Mouse (Mus musculus) stomach, embryonic 16.5 days (tissue): ENCODE results near the gene Prkg1. TPM values are rescaled to one million over a fixed set of nuclear protein-coding genes. Genes with fewer than 3 reads are reported as not detected.

Experiments
- ATAC-seq: fragments of 200-750 bp; cut with Nextera tagmentation; 2 replicates; pipeline ENCODE4 v1.8.0; 2017; ENCODE audit warnings: moderate number of reproducible peaks, moderate TSS enrichment; ENCODE audit not compliant: insufficient read depth, low FRiP score
- H3K27ac ChIP-seq: fragments of 300-500 bp; sonication (generic); 2 replicates; pipeline ENCODE4 v1.5.1; 2014; ENCODE audit warnings: low read length
- H3K27me3 ChIP-seq: fragments of 300-500 bp; sonication (generic); 2 replicates; pipeline ENCODE4 v1.6.1; 2014; ENCODE audit warnings: low read length, control low read depth, mixed read lengths; ENCODE audit not compliant: control insufficient read depth, insufficient read depth
- H3K36me3 ChIP-seq: fragments of 300-500 bp; sonication (generic); 2 replicates; pipeline ENCODE4 v1.6.1; 2014; ENCODE audit warnings: low read length; ENCODE audit not compliant: control insufficient read depth, insufficient read depth
- H3K4me1 ChIP-seq: fragments of 300-500 bp; sonication (generic); 2 replicates; pipeline ENCODE4 v1.6.1; 2014; ENCODE audit warnings: low read length, control low read depth, mixed read lengths; ENCODE audit not compliant: control insufficient read depth, insufficient read depth
- H3K4me2 ChIP-seq: fragments of 300-500 bp; sonication (generic); 2 replicates; pipeline ENCODE4 v1.6.1; 2014; ENCODE audit warnings: low read depth, low read length, mixed read lengths
- H3K4me3 ChIP-seq: fragments of 300-500 bp; sonication (generic); replicated peaks from 2 replicates; pipeline ENCODE4 v1.5.1; 2014; ENCODE audit warnings: mild to moderate bottlenecking, low read length
- H3K9ac ChIP-seq: fragments of 300-500 bp; sonication (generic); 2 replicates; pipeline ENCODE4 v1.6.1; 2014; ENCODE audit warnings: low read length
- H3K9me3 ChIP-seq: fragments of 300-500 bp; sonication (generic); replicated peaks from 2 replicates; pipeline ENCODE4 v1.6.1; 2016; ENCODE audit warnings: low read length, control low read depth; ENCODE audit not compliant: control insufficient read depth
- WGBS: fragments of 180-500 bp; shearing (Covaris S2); extraction: QIAGEN DNeasy Blood & Tissue Kit; methylation state at CpG from one replicate; pipeline ENCODE4 v1.1.7; 2014; 5-methylcytosine and 5-hydroxymethylcytosine counted together
- polyA plus RNA-seq: library from polyadenylated mRNA; unstranded; fragments of >200 nt; fragmentation: Nextera tagmentation; extraction: Ambion mirVana; gene quantifications from 2 replicates; pipeline ENCODE4 v1.2.1, GENCODE M21; 2015

Prkg1 gene
- polyA plus RNA-seq, 1 experiment from 2014 or later, result 11.5 TPM

DNA sequence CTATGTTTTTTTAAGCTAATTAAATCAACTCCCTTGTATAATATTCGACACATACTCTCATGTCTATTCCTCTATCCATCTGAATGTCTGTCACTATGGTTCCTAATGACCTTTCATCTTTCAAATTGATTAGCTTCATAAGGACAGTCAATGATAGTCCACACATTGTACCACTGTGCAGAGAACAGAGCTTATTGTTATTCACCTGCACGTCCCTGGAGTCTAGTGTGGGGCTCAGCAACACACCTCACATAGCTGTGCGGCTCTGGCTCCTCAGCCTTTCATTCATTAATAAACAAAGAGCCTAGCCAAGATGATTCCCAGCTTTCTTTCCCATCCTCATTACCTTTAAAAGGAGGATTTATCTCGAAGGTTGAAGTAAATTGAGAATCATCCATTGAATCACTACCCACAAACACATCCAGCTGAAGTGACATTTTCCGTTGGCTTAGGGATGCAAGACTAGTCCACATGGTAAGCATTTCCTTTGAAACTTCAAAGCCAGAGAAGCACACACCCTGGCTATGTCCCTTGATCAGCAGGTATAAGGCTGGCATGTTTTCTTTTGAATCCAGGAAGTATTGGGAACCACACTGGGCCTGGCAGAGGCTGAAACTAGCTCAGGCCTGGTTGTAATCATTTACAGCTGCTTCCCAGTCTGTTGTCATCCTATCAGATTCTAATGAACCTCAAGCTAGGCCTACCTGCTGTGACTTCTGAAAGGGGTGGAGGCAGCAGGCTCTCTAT lies 426.3 kb downstream of the Prkg1 start:
- H3K9me3 ChIP-seq, result no peaks in the 10 kb centered on the region
- 72% methylated on average over 5 of the region's 5 CpGs for WGBS

GRCm38 (mm10) chr19:31337863-31338217 lies 427.0 kb downstream of the Prkg1 start:
- Histone ChIP-seq H3K27ac (no peak overlapping the region), H3K36me3 (no peaks in the 10 kb centered on the region), H3K9ac (no peak overlapping the region), H3K9me3 (no peaks in the 10 kb centered on the region), H3K27me3 (no peaks in the 10 kb centered on the region), H3K4me2 (no peak overlapping the region), H3K4me3 (no peak overlapping the region), H3K4me1 (no peaks in the 10 kb centered on the region)
- WGBS, result 77% methylated on average over 6 of the region's 6 CpGs
- no peak for ATAC-seq

More for the DNA sequence above, 426.3 kb downstream of the Prkg1 start:
- Histone ChIP-seq H3K4me1 (no peaks in the 10 kb centered on the region), H3K4me2 (no peak overlapping the region), H3K27ac (no peak overlapping the region), H3K9ac (no peak overlapping the region), H3K36me3 (no peaks in the 10 kb centered on the region), H3K4me3 (no peak overlapping the region), H3K27me3 (no peaks in the 10 kb centered on the region)
- no peak for ATAC-seq

DNA sequence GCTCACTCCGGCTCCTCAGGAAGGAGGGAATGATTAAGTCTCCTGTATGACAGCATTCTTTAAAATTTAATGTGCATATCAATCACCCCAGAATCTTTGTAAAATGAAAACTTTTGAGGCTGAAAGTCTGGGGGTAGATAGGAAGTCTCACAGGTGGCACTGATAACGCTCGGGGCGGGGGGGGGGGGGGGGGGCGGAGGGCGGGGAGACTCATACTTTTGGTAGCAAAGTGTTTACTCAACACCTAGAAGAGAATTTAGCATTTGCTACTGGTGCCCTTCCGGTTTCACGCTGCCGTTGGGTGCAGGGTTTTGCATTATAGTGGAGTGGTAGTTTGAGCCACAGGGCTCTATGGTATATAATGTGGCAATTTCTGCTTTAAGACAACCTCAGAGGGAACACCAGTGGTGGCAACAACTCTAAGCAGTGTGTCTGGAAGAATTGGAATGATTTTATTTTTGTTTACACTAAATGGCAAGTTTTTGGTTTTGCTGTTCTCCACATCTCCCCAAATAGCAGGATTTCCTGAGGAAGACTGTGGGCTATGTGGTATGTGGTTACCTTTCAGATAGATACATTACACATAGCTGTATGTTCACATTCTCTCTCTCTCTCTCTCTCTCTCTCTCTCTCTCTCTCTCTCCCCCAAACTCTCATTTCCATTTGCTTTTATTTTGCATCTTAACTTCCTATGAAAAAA lies 427.5 kb downstream of the Prkg1 start:
- no peaks in the 10 kb centered on the region for H3K27me3 ChIP-seq
- H3K4me2 ChIP-seq, result no peak overlapping the region
- H3K9ac ChIP-seq, result no peak overlapping the region
- H3K9me3 ChIP-seq, result no peaks in the 10 kb centered on the region
- no peak overlapping the region for H3K4me3 ChIP-seq
- no peaks in the 10 kb centered on the region for H3K4me1 ChIP-seq
- no peak for ATAC-seq
- no peaks in the 10 kb centered on the region for H3K36me3 ChIP-seq
- H3K27ac ChIP-seq, result no peak overlapping the region
- 41% methylated on average over 8 of the region's 9 CpGs for WGBS

- Histone ChIP-seq H3K4me1 (no peaks in the 10 kb centered on the region), H3K27ac (no peak overlapping the region), H3K9ac (no peak overlapping the region), H3K36me3 (no peaks in the 10 kb centered on the region), H3K4me3 (no peak overlapping the region), H3K27me3 (no peaks in the 10 kb centered on the region), H3K4me2 (no peak overlapping the region), H3K9me3 (no peaks in the 10 kb centered on the region)
- WGBS, result 54% methylated on average over 3 of the region's 3 CpGs
- ATAC-seq, result no peak
These were observed 428.5 kb downstream of the Prkg1 start for GRCm38 (mm10) chr19:31336381-31336780.

- Histone ChIP-seq H3K4me2 (no peak overlapping the region), H3K27me3 (no peaks in the 10 kb centered on the region), H3K9me3 (no peaks in the 10 kb centered on the region), H3K27ac (no peak overlapping the region), H3K36me3 (no peaks in the 10 kb centered on the region), H3K9ac (no peak overlapping the region), H3K4me1 (no peaks in the 10 kb centered on the region), H3K4me3 (no peak overlapping the region)
- no peak for ATAC-seq
- 40% methylated on average over 5 of the region's 5 CpGs for WGBS
These were observed 434.9 kb downstream of the Prkg1 start for GRCm38 (mm10) chr19:31329893-31330292.

DNA sequence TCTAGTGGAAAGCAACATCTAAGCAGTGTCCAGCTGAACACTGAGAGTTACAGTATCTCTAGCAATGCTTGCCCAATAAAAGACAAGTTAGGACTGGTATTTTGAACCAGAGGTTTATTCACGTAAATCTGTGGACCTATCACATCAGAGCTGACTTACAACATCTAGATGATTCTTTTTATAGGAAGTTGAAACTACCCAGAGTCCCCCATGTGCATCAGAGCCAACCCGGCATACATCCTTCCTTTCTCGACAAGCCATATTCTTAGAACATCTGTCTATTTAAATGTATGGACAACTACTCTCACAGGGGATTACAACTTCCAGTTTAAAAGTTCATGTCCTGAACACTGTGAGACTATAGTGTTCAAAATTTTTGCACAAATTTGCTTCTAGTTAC lies 460.1 kb downstream of the Prkg1 start:
- no peaks in the 10 kb centered on the region for H3K9me3 ChIP-seq
- no peaks in the 10 kb centered on the region for H3K36me3 ChIP-seq
- 81% methylated on average over 3 of the region's 3 CpGs for WGBS
- H3K4me2 ChIP-seq, result no peak overlapping the region
- H3K9ac ChIP-seq, result no peak overlapping the region
- no peak overlapping the region for H3K27ac ChIP-seq
- no peak overlapping the region for H3K4me3 ChIP-seq
- no peak for ATAC-seq
- no peaks in the 10 kb centered on the region for H3K4me1 ChIP-seq
- H3K27me3 ChIP-seq, result no peaks in the 10 kb centered on the region

GRCm38 (mm10) chr19:31291231-31291630 lies 473.6 kb downstream of the Prkg1 start:
- ATAC-seq, result no peak
- 67% methylated on average over 2 of the region's 2 CpGs for WGBS

DNA sequence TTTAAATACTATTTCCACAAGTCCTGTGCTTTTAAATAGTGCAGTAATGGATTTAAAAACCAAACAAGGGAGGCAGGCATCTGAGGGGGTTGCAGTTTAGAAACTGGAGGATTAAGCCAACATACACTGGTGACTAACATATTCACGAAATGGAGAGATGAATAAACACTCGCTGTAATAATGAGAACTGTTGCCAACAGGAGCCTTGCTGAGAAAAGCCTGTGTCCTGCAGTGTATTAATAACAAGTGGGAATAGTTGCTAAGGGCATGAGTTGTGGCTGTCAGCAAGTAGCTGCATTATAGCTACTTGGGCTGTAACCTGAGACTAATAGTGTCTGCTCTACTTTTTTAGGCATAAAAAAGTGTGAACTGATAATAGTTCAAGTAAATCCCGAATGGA lies 480.3 kb downstream of the Prkg1 start:
- no peak overlapping the region for H3K4me3 ChIP-seq
- WGBS, result 29% methylated on average over 3 of the region's 3 CpGs
- ATAC-seq, result no peak
- H3K27ac ChIP-seq, result no peak overlapping the region
- no peaks in the 10 kb centered on the region for H3K36me3 ChIP-seq
- no peaks in the 10 kb centered on the region for H3K27me3 ChIP-seq
- H3K4me1 ChIP-seq, result no peaks in the 10 kb centered on the region; the same call in 1 of the 2 replicates
- no peak overlapping the region for H3K9ac ChIP-seq
- H3K9me3 ChIP-seq, result no peaks in the 10 kb centered on the region
- no peak overlapping the region for H3K4me2 ChIP-seq

More at GRCm38 (mm10) chr19:31291231-31291630, 473.6 kb downstream of the Prkg1 start:
- Histone ChIP-seq H3K4me3 (no peak overlapping the region), H3K27me3 (no peaks in the 10 kb centered on the region), H3K9ac (no peak overlapping the region), H3K4me1 (no peaks in the 10 kb centered on the region), H3K4me2 (no peak overlapping the region), H3K9me3 (no peaks in the 10 kb centered on the region), H3K27ac (no peak overlapping the region), H3K36me3 (no peaks in the 10 kb centered on the region)

DNA sequence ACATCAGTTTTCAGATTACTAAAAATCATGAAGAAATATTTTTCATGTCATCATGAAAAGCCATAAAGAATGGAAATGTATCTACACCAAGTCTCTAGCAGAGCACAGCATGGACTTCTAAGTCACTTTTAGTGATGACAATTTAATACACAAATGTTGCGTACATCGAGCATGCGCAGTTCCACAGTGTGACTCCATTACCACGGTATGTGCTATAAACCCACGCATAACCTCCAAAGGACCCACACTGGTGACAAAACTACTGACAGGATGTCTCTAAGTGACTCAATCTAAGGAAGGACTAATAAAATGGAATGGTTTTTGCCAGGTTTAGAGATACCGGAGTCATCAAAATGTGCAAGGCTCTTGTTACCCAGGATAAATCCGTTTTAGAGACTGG lies 480.7 kb downstream of the Prkg1 start:
- Histone ChIP-seq H3K4me3 (no peak overlapping the region), H3K4me2 (0 out of 2 replicates have a peak overlapping the region, but pooled peaks have one; percentile 21), H3K9ac (no peak overlapping the region), H3K27me3 (no peaks in the 10 kb centered on the region), H3K9me3 (no peaks in the 10 kb centered on the region), H3K27ac (no peak overlapping the region), H3K4me1 (no peaks in the 10 kb centered on the region; the same call in 1 of the 2 replicates), H3K36me3 (no peaks in the 10 kb centered on the region)
- 75% methylated on average over 7 of the region's 7 CpGs for WGBS
- no peak for ATAC-seq
